Mouse (Mus musculus) embryonic facial prominence, embryonic 13.5 days (tissue): Measurements from ENCODE around the gene Bri3bp. TPM values are rescaled to one million over a fixed set of nuclear protein-coding genes. Genes with fewer than 3 reads are reported as not detected.

Experiments used
- ATAC-seq: fragments of 200-750 bp; cut with Nextera tagmentation; 2 replicates; pipeline ENCODE4 v1.8.0; 2017; ENCODE audit warnings: low read depth; ENCODE audit not compliant: insufficient number of reproducible peaks, insufficient read depth, low FRiP score, low TSS enrichment
- H3K27ac ChIP-seq: fragments of 300-500 bp; sonication (generic); 2 replicates; pipeline ENCODE4 v1.5.1; 2015; ENCODE audit warnings: moderate library complexity, mild to moderate bottlenecking, inconsistent platforms
- H3K27me3 ChIP-seq: fragments of 300-500 bp; sonication (generic); 2 replicates; pipeline ENCODE4 v1.6.1; 2015; ENCODE audit warnings: mild to moderate bottlenecking, inconsistent platforms
- H3K36me3 ChIP-seq: fragments of 300-500 bp; sonication (generic); 2 replicates; pipeline ENCODE4 v1.6.1; 2015; ENCODE audit warnings: mild to moderate bottlenecking, inconsistent platforms
- H3K4me1 ChIP-seq: fragments of 300-500 bp; sonication (generic); 2 replicates; pipeline ENCODE4 v1.6.1; 2015; ENCODE audit warnings: inconsistent platforms
- H3K4me2 ChIP-seq: fragments of 300-500 bp; sonication (generic); 2 replicates; pipeline ENCODE4 v1.6.1; 2015; ENCODE audit warnings: moderate library complexity, mild to moderate bottlenecking, inconsistent platforms
- H3K4me3 ChIP-seq: fragments of 300-500 bp; sonication (generic); 2 replicates; pipeline ENCODE4 v1.5.1; 2015; ENCODE audit warnings: mild to moderate bottlenecking, inconsistent platforms
- H3K9ac ChIP-seq: fragments of 300-500 bp; sonication (generic); 2 replicates; pipeline ENCODE4 v1.6.1; 2015; ENCODE audit warnings: mild to moderate bottlenecking, inconsistent platforms
- H3K9me3 ChIP-seq: fragments of 300-500 bp; sonication (generic); 2 replicates; pipeline ENCODE4 v1.6.1; 2016; ENCODE audit warnings: inconsistent platforms
- WGBS: fragments of 180-500 bp; shearing (Covaris S2); methylation state at CpG from one replicate; pipeline ENCODE4 v1.1.7; 2015; ENCODE audit warnings: mixed read lengths; 5-methylcytosine and 5-hydroxymethylcytosine counted together
- polyA plus RNA-seq: library from polyadenylated mRNA; unstranded; fragments of >200 nt; fragmentation: Nextera tagmentation; extraction: Ambion mirVana; gene quantifications from 2 replicates; pipeline ENCODE4 v1.2.1, GENCODE M21; 2015

Bri3bp gene
- polyA plus RNA-seq, 1 experiment from 2014 or later: 36.1 TPM

- Histone ChIP-seq H3K36me3 (peaks cover 11% of the 10 kb centered on the region), H3K4me2 (peak overlapping the region; percentile 90), H3K27me3 (no peaks in the 10 kb centered on the region), H3K9me3 (no peaks in the 10 kb centered on the region), H3K4me1 (peaks cover 27% of the 10 kb centered on the region), H3K27ac (no peak overlapping the region), H3K9ac (peak overlapping the region; percentile 85), H3K4me3 (peak overlapping the region; percentile 87)
- ATAC-seq: no peak
- 46% methylated on average over 7 of the region's 7 CpGs for WGBS
Measured at GRCm38 (mm10) chr5:125477533-125477932, 36.2 kb downstream of the Bri3bp start.

- no peak for ATAC-seq
- Histone ChIP-seq H3K4me2 (peak overlapping the region; percentile 90; the same call in 1 of the 2 replicates), H3K27ac (no peak overlapping the region), H3K4me3 (no peak overlapping the region), H3K36me3 (peaks cover 16% of the 10 kb centered on the region), H3K9ac (0 out of 2 replicates have a peak overlapping the region, but pooled peaks have one; percentile 85), H3K4me1 (peaks cover 27% of the 10 kb centered on the region), H3K9me3 (no peaks in the 10 kb centered on the region; the same call in 1 of the 2 replicates), H3K27me3 (no peaks in the 10 kb centered on the region)
- whole genome bisulfite sequencing: 84% methylated on average over 7 of the region's 7 CpGs
Measured at GRCm38 (mm10) chr5:125478037-125478436, 36.7 kb downstream of the Bri3bp start.

- H3K4me1 ChIP-seq: peaks cover 27% of the 10 kb centered on the region
- 84% methylated on average over 3 of the region's 3 CpGs for WGBS
- no peak overlapping the region for H3K27ac ChIP-seq
- H3K36me3 ChIP-seq: peaks cover 25% of the 10 kb centered on the region
- H3K4me3 ChIP-seq: no peak overlapping the region
- ATAC-seq: no peak
- H3K27me3 ChIP-seq: no peaks in the 10 kb centered on the region
- no peak overlapping the region for H3K9ac ChIP-seq
- H3K9me3 ChIP-seq: no peaks in the 10 kb centered on the region; the same call in 1 of the 2 replicates
- no peak overlapping the region for H3K4me2 ChIP-seq
Measured at GRCm38 (mm10) chr5:125479376-125479775, 38.0 kb downstream of the Bri3bp start.

GRCm38 (mm10) chr5:125480434-125481231, 39.3 kb downstream of the Bri3bp start:
- peaks cover 27% of the 10 kb centered on the region for H3K4me1 ChIP-seq
- peak overlapping the region; percentile 27; the same call in 1 of the 2 replicates for H3K9ac ChIP-seq
- no peak for ATAC-seq
- WGBS: 77% methylated on average over 11 of the region's 11 CpGs
- no peaks in the 10 kb centered on the region for H3K27me3 ChIP-seq
- no peaks in the 10 kb centered on the region; the same call in 1 of the 2 replicates for H3K9me3 ChIP-seq
- H3K4me3 ChIP-seq: no peak overlapping the region
- H3K27ac ChIP-seq: no peak overlapping the region
- H3K36me3 ChIP-seq: peaks cover 36% of the 10 kb centered on the region
- H3K4me2 ChIP-seq: no peak overlapping the region

- no peaks in the 10 kb centered on the region; the same call in 1 of the 2 replicates for H3K9me3 ChIP-seq
- peaks cover 13% of the 10 kb centered on the region for H3K4me1 ChIP-seq
- ATAC-seq: no peak
- no peak overlapping the region for H3K4me2 ChIP-seq
- 90% methylated on average over 7 of the region's 7 CpGs for WGBS
- H3K36me3 ChIP-seq: peaks cover 49% of the 10 kb centered on the region
- H3K4me3 ChIP-seq: no peak overlapping the region
- H3K27ac ChIP-seq: no peak overlapping the region
- H3K9ac ChIP-seq: no peak overlapping the region
- no peaks in the 10 kb centered on the region for H3K27me3 ChIP-seq
Measured at GRCm38 (mm10) chr5:125482474-125482873, 41.1 kb downstream of the Bri3bp start.

GRCm38 (mm10) chr5:125483712-125484611, 42.6 kb downstream of the Bri3bp start:
- Histone ChIP-seq H3K36me3 (peaks cover 56% of the 10 kb centered on the region), H3K9me3 (no peaks in the 10 kb centered on the region; the same call in 1 of the 2 replicates), H3K4me3 (no peak overlapping the region), H3K27ac (no peak overlapping the region), H3K4me1 (peaks cover 10% of the 10 kb centered on the region; the same call in 1 of the 2 replicates), H3K4me2 (no peak overlapping the region), H3K9ac (no peak overlapping the region), H3K27me3 (no peaks in the 10 kb centered on the region)
- no peak for ATAC-seq
- whole genome bisulfite sequencing: 80% methylated on average over 6 of the region's 6 CpGs

- Histone ChIP-seq H3K4me2 (no peak overlapping the region), H3K9ac (no peak overlapping the region), H3K4me3 (no peak overlapping the region), H3K9me3 (no peaks in the 10 kb centered on the region; the same call in 1 of the 2 replicates), H3K4me1 (peaks cover 10% of the 10 kb centered on the region; the same call in 1 of the 2 replicates), H3K36me3 (peaks cover 58% of the 10 kb centered on the region), H3K27me3 (no peaks in the 10 kb centered on the region), H3K27ac (no peak overlapping the region)
- 93% methylated on average over 4 of the region's 4 CpGs for WGBS
- ATAC-seq: no peak
Measured at GRCm38 (mm10) chr5:125485031-125485778, 43.8 kb downstream of the Bri3bp start.

GRCm38 (mm10) chr5:125486088-125486487, 44.7 kb downstream of the Bri3bp start:
- no peak for ATAC-seq
- H3K27ac ChIP-seq: no peak overlapping the region
- H3K9me3 ChIP-seq: no peaks in the 10 kb centered on the region; the same call in 1 of the 2 replicates
- no peak overlapping the region for H3K4me3 ChIP-seq
- H3K27me3 ChIP-seq: no peaks in the 10 kb centered on the region
- WGBS: 100% methylated on average over 1 of the region's 1 CpGs
- H3K9ac ChIP-seq: no peak overlapping the region
- no peak overlapping the region for H3K4me2 ChIP-seq
- H3K4me1 ChIP-seq: peaks cover 5% of the 10 kb centered on the region; the same call in 1 of the 2 replicates
- peaks cover 65% of the 10 kb centered on the region for H3K36me3 ChIP-seq

- Histone ChIP-seq H3K9me3 (no peaks in the 10 kb centered on the region; the same call in 1 of the 2 replicates), H3K4me3 (no peak overlapping the region), H3K27ac (no peak overlapping the region), H3K4me2 (no peak overlapping the region), H3K27me3 (no peaks in the 10 kb centered on the region), H3K36me3 (peaks cover 74% of the 10 kb centered on the region), H3K4me1 (peaks cover 5% of the 10 kb centered on the region; the same call in 1 of the 2 replicates), H3K9ac (peak overlapping the region; percentile 21; the same call in 1 of the 2 replicates)
- WGBS: 77% methylated on average over 11 of the region's 11 CpGs
- no peak for ATAC-seq
Measured at GRCm38 (mm10) chr5:125487375-125488115, 46.2 kb downstream of the Bri3bp start.

GRCm38 (mm10) chr5:125488116-125488455, 46.7 kb downstream of the Bri3bp start:
- H3K9me3 ChIP-seq: no peaks in the 10 kb centered on the region; the same call in 1 of the 2 replicates
- WGBS: 65% methylated on average over 4 of the region's 4 CpGs
- H3K9ac ChIP-seq: peak overlapping the region; percentile 21; the same call in 1 of the 2 replicates
- H3K4me1 ChIP-seq: peaks cover 5% of the 10 kb centered on the region; the same call in 1 of the 2 replicates
- no peak overlapping the region for H3K27ac ChIP-seq
- ATAC-seq: no peak
- no peaks in the 10 kb centered on the region for H3K27me3 ChIP-seq
- H3K36me3 ChIP-seq: peaks cover 74% of the 10 kb centered on the region
- no peak overlapping the region for H3K4me3 ChIP-seq
- H3K4me2 ChIP-seq: no peak overlapping the region
